In genomic region chr2:179516559-179516958, GRCm38 (mm10) we compare ENCODE assay signal across 28 mouse cellular contexts.
"Had no signal": no experiment of that assay in that cellular context is flagged by ENCODE, and none has a peak within 500 bp of the region (broad histone marks: within the 10 kb centered on the region; RNA-seq: fewer than 3 reads in every experiment).

No protein-coding gene starts in this region.

- H3K4me3 ChIP-seq: gastrocnemius, adult 2 months; heart, embryonic 13.5 days; heart, embryonic 15.5 days; hindbrain, embryonic 10.5 days; hindbrain, embryonic 12.5 days; kidney, embryonic 15.5 days; layer of hippocampus, adult 2 months; left cerebral cortex, adult 2 months; limb, embryonic 10.5 days; limb, embryonic 12.5 days; liver, embryonic 13.5 days; liver, embryonic 15.5 days had no signal

- H3K4me2 ChIP-seq: heart, embryonic 11.5 days; heart, embryonic 13.5 days; heart, embryonic 15.5 days; hindbrain, embryonic 12.5 days; hindbrain, embryonic 14.5 days; kidney, embryonic 15.5 days; limb, embryonic 12.5 days; liver, embryonic 11.5 days; liver, embryonic 13.5 days; liver, embryonic 15.5 days had no signal

- DNase-seq: gastrocnemius, adult 2 months; gastrocnemius, postnatal 10 days; gastrocnemius, postnatal 25 days; heart, adult 18-20 months; heart, postnatal 4 days; kidney, adult 11 months; kidney, adult 2 months; kidney, adult 9 months; kidney, postnatal 14 days; kidney, postnatal 36 days; liver; liver, embryonic 13.5 days had no signal

- ATAC-seq: hindbrain, embryonic 16.5 days; inflammation-experienced regulatory T-cells, adult 6 months had no signal

- H3K27me3 ChIP-seq: heart, embryonic 13.5 days; heart, embryonic 15.5 days; hindbrain, embryonic 12.5 days; kidney, embryonic 15.5 days; liver, embryonic 13.5 days; liver, embryonic 15.5 days had no signal

- H3K9ac ChIP-seq: heart, embryonic 13.5 days; heart, embryonic 15.5 days; hindbrain, embryonic 12.5 days; hindbrain, embryonic 14.5 days; kidney, embryonic 15.5 days; limb, embryonic 12.5 days; liver, embryonic 13.5 days; liver, embryonic 15.5 days had no signal

- H3K9me3 ChIP-seq: heart, embryonic 15.5 days; hindbrain, embryonic 10.5 days; hindbrain, embryonic 12.5 days; kidney, embryonic 15.5 days; limb, embryonic 10.5 days; limb, embryonic 12.5 days; liver, embryonic 15.5 days had no signal

- H3K27ac ChIP-seq: gastrocnemius, adult 2 months; heart, embryonic 13.5 days; heart, embryonic 15.5 days; hindbrain, embryonic 10.5 days; hindbrain, embryonic 12.5 days; hindbrain, embryonic 14.5 days; kidney, embryonic 15.5 days; kidney, postnatal 0 days; layer of hippocampus, adult 2 months; left cerebral cortex, adult 2 months; limb, embryonic 10.5 days; limb, embryonic 12.5 days; liver, embryonic 13.5 days; liver, embryonic 15.5 days had no signal

- H3K4me1 ChIP-seq: heart, embryonic 13.5 days; heart, embryonic 15.5 days; liver, embryonic 13.5 days; liver, embryonic 15.5 days had no signal

- H3K36me3 ChIP-seq: heart, embryonic 13.5 days; heart, embryonic 15.5 days; hindbrain, embryonic 10.5 days; hindbrain, embryonic 12.5 days; kidney, embryonic 15.5 days; limb, embryonic 10.5 days; limb, embryonic 12.5 days; liver, embryonic 13.5 days; liver, embryonic 15.5 days had no signal
